Mouse (Mus musculus) gastrocnemius, postnatal 25 days (tissue): ENCODE results near the gene Prkar2b. TPM values are rescaled to one million over a fixed set of nuclear protein-coding genes. Genes with fewer than 3 reads are reported as not detected.
A peak's percentile ranks its signal among the peaks of the same experiment; 100 is the strongest.

Experiments used
- DNase-seq: peaks from one replicate; pipeline ENCODE4 v3.0.0; 2022
- total RNA-seq, 2 experiments: library from RNA; stranded (reverse); gene quantifications; 1 replicate in 1 of 2; 2 replicates in 1 of 2; pipeline ENCODE4 v1.2.3; 2021

Prkar2b gene
- total RNA-seq, 2 experiments from 2014 or later = 1.00 to 12.7 TPM

DNA sequence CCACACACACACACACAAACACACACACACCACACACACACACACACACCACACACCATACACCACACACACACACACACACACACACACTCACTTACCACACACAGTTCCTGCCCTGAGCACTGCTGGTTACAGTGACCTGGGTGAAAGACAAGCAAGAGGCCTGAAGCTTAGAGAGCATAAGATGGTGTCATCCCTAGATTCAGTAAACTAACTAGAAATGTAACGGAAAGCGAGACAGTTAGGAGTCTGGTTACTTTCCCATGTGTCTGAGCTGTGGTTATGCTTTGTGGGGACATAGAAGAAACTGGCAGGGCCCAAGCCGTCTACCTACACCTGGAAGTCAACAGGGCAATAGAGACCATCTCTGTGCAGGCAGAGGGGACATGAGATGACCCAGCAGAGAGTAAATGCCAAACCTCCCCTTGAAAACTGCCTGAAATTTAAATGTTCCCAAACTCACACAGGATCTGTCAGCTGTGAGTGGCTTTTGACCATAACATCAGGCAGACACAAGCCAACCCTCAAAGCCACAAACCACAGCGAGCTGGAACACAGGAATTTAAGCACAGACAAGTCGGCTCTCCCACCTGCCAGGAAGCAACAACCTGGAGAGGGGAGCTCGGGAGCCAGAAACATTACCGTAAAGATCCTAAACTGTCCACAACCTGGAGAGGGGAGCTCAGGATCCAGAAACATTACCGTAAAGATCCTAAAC, 51.7 kb downstream of the Prkar2b start:
- DNase-seq = no peak

- DNase-seq = no peak
These were observed 52.4 kb downstream of the Prkar2b start for GRCm38 (mm10) chr12:32008728-32009127.

GRCm38 (mm10) chr12:32007646-32008045, 53.5 kb downstream of the Prkar2b start:
- no peak for DNase-seq

DNA sequence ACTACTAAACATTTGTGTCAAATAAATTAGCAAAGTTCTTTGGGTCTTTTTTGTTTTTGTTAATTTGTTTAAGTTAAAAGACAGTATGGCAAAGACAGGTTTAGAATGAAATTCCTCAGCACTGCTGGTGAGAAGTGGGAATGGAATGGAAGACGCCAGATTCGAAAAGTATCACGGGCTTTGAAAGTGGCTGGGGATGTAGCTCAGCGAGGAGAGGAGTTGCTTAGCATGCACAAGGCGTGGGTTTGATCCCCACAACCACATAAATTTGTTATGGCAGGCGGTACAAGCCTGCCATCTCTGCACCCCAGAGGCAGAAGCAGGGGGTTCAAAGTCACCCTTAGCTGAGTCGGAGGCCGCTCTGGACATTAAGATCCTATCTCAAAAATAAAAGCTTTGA, 54.1 kb downstream of the Prkar2b start:
- DNase-seq = no peak

- no peak for DNase-seq
These were observed 54.6 kb downstream of the Prkar2b start for GRCm38 (mm10) chr12:32006391-32006929.

DNA sequence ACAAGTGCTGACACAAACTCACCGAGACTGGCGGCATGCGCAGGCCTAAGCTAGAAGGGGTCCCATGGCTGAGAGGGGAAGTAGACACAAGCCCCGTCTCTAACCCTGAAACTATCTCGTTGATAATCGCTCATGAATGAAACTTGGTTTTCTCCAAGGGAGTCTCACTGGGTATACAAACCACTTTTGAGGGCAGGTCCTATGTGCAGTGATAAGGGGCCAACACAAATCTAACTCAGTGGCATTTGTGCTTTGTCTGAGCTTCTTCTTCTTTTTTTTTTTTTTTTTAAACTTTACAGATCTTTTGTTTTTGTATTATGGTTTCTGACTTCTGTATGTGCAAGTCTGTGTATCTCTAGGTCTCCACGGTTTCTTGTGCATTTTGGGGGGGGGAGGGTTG, 60.6 kb downstream of the Prkar2b start:
- DNase-seq = no peak

DNA sequence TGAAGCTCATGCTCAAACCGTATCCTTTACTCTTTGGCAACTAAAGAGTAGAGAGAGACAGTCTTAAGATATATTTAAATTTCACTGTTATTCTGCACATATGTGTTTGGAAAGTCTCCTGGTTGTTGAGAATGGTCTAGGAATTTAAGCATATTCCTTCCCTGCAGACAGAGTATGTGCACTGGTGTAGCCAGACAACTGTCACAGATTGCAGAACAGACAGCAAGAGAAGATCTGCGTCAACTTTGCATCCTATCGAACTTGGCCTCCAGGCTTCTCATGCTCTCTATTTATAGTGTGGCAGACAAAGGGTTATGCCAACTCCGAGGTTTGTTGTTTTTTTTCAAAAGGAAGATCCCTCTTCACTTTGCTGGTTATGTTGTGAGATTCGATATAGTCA, 62.4 kb downstream of the Prkar2b start:
- no peak for DNase-seq

GRCm38 (mm10) chr12:31997328-31997878, 63.7 kb downstream of the Prkar2b start:
- no peak for DNase-seq

- DNase-seq = no peak
These were observed 64.2 kb downstream of the Prkar2b start for GRCm38 (mm10) chr12:31996877-31997276.

- DNase-seq = no peak
These were observed 70.5 kb downstream of the Prkar2b start for GRCm38 (mm10) chr12:31990575-31990974.

DNA sequence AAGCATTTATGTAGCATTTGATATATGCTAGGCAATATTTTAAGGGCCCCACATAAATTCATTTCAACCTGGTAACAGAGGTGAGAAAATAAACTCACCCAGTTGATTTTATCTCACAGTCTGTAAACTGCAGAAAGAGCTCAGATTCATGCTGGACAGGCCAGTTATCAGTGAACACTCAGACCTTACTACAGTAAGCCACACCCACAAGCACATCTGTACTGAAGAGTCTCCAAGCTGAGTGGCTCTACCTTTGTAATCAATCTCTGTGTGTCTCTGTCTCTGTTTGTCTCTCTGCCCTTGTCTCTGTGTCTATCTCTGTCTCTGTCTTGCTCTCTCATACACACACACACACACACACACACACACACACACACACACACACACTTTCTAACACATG, 71.4 kb downstream of the Prkar2b start:
- DNase-seq = no peak

GRCm38 (mm10) chr12:31986463-31986862, 74.6 kb downstream of the Prkar2b start:
- no peak for DNase-seq

DNA sequence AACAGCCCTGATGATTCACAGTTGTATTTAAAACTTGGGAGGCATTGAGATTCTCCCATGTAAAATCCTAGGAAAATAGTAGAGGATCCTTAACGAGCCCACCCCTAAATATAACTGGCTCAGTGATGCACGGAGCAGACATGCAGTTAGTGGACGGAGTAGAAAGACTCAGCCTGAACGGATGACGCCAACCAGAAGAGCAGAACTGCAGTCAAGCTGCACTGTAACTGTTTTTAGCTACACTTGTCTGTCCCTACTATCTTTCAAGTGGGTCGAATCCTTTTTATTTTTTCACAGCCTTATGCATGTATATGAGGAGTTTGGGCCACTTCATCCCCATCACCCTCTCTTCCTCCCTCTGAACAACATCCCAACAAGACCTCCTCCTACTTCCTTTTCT, 75.4 kb downstream of the Prkar2b start:
- DNase-seq = no peak

- no peak for DNase-seq
These were observed 76.4 kb downstream of the Prkar2b start for GRCm38 (mm10) chr12:31984664-31985063.

- no peak for DNase-seq
These were observed 76.9 kb downstream of the Prkar2b start for GRCm38 (mm10) chr12:31984206-31984605.

DNA sequence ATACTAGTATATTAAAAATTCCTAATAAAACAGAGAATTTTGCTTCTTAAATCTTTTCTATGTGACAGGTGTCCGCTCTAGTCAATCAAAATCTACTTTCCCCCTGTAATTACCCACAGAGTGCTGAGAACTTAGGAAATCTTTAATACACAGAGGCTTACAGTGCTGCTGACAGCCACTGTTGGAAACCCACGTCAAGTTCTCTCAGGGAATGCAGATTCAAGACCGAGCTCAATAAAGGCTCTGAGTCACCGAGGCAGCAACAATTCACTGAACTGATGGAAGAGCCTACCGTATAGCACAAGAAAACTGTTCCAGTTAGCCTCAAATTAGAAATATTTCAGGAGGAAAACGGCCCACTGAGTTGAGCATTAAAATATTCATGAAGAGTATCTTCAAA, 77.3 kb downstream of the Prkar2b start:
- no peak for DNase-seq

DNA sequence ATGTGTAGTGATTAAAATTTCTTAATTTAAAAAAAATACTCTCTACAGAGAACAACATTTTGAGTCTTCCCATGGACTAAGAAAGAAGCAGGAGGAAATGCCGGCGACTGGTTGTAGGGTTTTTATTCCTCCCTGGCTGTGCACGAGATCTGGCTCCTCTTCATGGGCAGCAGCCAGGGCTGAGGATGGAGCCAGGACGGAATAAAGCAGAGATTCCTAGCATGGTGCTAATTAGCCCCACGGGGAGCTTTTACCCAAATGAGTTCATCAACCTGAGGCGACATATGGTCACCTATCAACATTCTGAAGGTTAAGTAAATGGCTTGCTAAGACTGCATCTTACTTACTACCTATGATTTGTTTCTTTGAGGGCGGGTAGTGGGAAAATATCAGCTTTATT, 77.9 kb downstream of the Prkar2b start:
- DNase-seq = no peak

DNA sequence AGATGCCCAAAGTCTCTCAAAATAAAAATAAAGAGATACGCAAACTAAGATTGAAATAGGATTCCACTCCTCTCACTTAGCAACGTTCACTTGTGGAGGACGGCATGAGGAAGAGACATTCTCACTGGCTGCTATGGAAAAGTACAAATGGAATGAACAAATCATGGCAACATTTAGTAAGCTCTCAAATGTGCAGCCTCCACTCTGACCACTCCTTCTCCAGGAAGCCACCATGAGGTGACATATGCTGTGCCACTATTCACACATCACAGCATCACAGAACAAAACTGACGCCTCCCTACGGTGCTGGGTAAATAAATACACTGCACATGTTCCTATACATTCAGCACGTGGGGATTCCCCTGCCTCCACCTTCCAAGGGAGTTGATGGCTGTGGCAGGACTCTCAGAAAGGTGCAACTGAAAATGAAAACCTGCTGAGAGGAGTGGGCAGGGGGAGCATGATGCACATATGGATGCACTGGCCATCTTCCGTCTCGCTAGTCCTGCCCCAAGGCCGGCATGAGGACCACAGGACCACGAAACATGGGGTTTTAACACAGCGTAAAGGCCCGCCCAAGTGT, 83.4 kb downstream of the Prkar2b start:
- no peak for DNase-seq

DNA sequence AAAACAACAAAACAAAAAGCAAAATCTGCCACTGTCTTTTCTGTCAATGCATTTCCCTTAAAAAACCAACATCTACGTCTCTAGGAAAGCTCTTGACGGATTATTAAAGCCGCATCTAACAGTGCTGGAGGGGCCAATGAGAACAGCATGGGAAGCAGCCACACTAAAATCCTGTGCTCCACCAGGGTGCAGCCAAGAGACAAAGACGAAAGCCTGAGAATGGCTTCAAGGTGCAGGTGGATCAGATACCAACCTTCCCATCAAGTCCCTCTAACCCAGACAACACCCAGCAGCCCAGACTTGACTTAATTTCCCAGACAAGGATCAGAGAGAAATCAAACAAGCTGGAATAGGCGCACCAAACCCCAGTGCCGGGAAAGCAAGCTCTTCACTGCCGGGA, 84.6 kb downstream of the Prkar2b start:
- DNase-seq = no peak

- peak; percentile 60 for DNase-seq
These were observed 87.5 kb downstream of the Prkar2b start for GRCm38 (mm10) chr12:31973473-31974172.

GRCm38 (mm10) chr12:31971547-31971946, 89.5 kb downstream of the Prkar2b start:
- DNase-seq = no peak

GRCm38 (mm10) chr12:31969111-31969510, 92.0 kb downstream of the Prkar2b start:
- DNase-seq = no peak

DNA sequence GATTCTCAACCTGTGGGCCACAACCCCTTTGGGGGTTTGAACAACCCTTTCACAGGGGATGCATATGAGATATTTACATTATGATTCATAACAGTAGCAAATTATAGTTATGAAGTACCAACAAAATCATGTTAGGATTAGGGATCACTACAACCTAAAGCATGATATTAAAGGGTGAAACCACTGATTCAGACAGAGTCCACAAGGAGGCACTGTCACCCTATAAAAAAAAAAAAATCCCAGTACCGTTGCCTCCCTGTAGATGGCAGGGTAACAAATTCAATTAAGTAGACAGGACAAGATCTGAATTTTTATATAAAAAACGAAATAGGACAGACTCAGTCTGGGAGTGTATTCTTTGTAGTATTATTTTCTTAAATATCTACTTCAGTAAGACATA, 93.6 kb downstream of the Prkar2b start:
- no peak for DNase-seq
